Mouse (Mus musculus): ENCODE results near the gene Prima1.

DNA sequence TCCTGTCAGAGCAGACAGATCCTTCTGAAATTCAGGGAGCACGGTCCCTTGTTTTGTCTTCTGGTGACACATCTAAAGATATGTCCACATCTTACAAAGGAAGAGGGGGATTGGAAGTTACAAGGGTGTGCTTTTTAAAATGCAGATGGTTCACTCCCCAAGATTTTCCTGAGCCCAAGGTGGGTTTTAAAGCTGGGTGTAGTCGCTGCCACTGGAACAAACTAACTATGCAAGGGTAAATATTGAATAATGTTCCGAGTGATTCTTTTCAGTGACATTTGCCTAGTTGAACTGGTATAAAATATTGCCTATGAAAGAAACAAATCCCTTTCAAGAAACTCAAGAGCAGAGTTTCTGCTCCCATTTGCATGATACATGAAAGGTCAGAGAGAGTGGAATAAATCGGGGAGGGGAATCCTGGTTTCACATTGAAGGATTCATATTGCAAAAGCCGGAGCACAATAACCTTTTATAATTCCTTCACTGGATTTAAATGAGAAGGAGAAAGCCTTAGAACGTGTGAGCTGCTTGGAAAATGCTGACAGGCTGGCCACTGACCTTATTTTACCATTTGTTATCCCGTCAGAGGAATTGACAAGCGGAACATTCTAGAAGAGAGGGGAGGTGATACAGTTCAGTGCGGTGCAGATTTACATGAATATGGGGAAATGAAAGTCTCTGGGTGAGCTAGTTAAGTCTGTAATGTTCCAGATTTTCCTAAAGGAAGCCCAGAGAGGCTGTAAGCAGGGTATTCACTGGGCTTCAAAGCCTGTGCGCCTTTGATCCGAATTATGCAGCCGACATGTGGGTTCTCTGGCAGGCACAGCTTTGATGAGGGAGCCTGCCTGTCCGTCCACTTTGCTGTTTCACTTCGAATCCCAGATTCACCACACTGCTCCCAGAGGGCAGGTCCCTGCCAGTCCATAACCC lies 77.6 kb downstream of the Prima1 start:
- TF ChIP-seq POLR2A (IDR thresholded peaks at IDR 0.05; ENCODE audit: insufficient read depth, low read depth, low read length) (no peak), CTCF (IDR thresholded peaks at IDR 0.05) (no peak)

All from heart, adult 2 months (tissue).